Mouse (Mus musculus): ENCODE data around the gene Bcat2. TPM values are rescaled to one million over a fixed set of nuclear protein-coding genes. Genes with fewer than 3 reads are reported as not detected.

Bcat2 gene
- total and polyA plus RNA-seq, 3 experiments: 13.5 to 65.6 (median 30.9) TPM

GRCm38 (mm10) chr7:45530643-45531042, 39.3 kb upstream of the Bcat2 start:
- no peak overlapping the region for H3K4me2 ChIP-seq (ENCODE audit: insufficient read depth, low read depth, poor library complexity, severe bottlenecking)
- H3K9ac ChIP-seq (ENCODE audit: insufficient read depth, low read depth): no peak overlapping the region
- no peaks in the 10 kb centered on the region for H3K36me3 ChIP-seq (replicated peaks in 1 of 2; ENCODE audit: control insufficient read depth in 1 of 2, insufficient read depth in 1 of 2, low read length in 1 of 2)
- H3K27ac ChIP-seq (ENCODE audit: insufficient read depth, low read depth): no peak overlapping the region
- no peak for TF ChIP-seq NELFE (IDR thresholded peaks at IDR 0.05; ENCODE audit: low read depth, low read length)
- no peak for TF ChIP-seq UBTF (IDR thresholded peaks at IDR 0.05; ENCODE audit: low read depth, low read length)
- TF ChIP-seq MAFK (IDR thresholded peaks at IDR 0.05; ENCODE audit: insufficient replicate concordance, low read length): no peak
- no peak for TF ChIP-seq NRF1 (IDR thresholded peaks at IDR 0.05; ENCODE audit: low read depth, low read length)
- TF ChIP-seq CTCF (conservative IDR thresholded peaks at IDR 0.05 in 1 of 2, IDR thresholded peaks at IDR 0.05 in 1 of 2; ENCODE audit: low read depth in 2 of 2, low read length in 2 of 2): no peak
- no peak for TF ChIP-seq CHD1 (IDR thresholded peaks at IDR 0.05; ENCODE audit: low read depth, low read length)
- no peak for TF ChIP-seq MAZ (IDR thresholded peaks at IDR 0.05; ENCODE audit: low read depth, low read length)
- no peak for TF ChIP-seq BHLHE40 (IDR thresholded peaks at IDR 0.05; ENCODE audit: low read depth, low read length)
- H3K4me3 ChIP-seq (replicated peaks in 1 of 3; ENCODE audit: low read depth in 2 of 3, low read length in 2 of 3, poor library complexity in 1 of 3): no peak overlapping the region
- no peaks in the 10 kb centered on the region for H3K9me3 ChIP-seq (replicated peaks; ENCODE audit: low read length)
- no peaks in the 10 kb centered on the region; the same call in 1 of the 2 replicates for H3K79me2 ChIP-seq (replicated peaks; ENCODE audit: control insufficient read depth, extremely low read depth, insufficient read depth, poor library complexity, severe bottlenecking)
- no peak for DNase-seq (ENCODE audit: extremely low read depth)
- dilution Hi-C loops (cut with MboI; ENCODE audit: extremely low pct_ligation_motif_present, extremely low pct_unique_long_range_greater_than_20kb, low sequenced_read_pairs): no loop called here
- H3K27me3 ChIP-seq (replicated peaks): peaks cover 36% of the 10 kb centered on the region
- peaks cover 4 to 16% of the 10 kb centered on the region in 2 experiments; a peak in 3 of 4 replicates for H3K4me1 ChIP-seq (ENCODE audit: control insufficient read depth in 1 of 2, insufficient read depth in 2 of 2)
- in situ Hi-C loops (cut with MboI; ENCODE audit: low pct_ligation_motif_present, low pct_unique_long_range_greater_than_20kb, low sequenced_read_pairs): no loop called here

GRCm38 (mm10) chr7:45535676-45536075, 34.3 kb upstream of the Bcat2 start:
- no peak overlapping the region for H3K4me3 ChIP-seq (replicated peaks in 1 of 3; ENCODE audit: low read depth in 2 of 3, low read length in 2 of 3, poor library complexity in 1 of 3)
- no peak for DNase-seq (ENCODE audit: extremely low read depth)
- no peaks in the 10 kb centered on the region for H3K4me1 ChIP-seq (ENCODE audit: control insufficient read depth in 1 of 2, insufficient read depth in 2 of 2)
- H3K79me2 ChIP-seq (replicated peaks; ENCODE audit: control insufficient read depth, extremely low read depth, insufficient read depth, poor library complexity, severe bottlenecking): no peaks in the 10 kb centered on the region
- H3K4me2 ChIP-seq (ENCODE audit: insufficient read depth, low read depth, poor library complexity, severe bottlenecking): no peak overlapping the region
- dilution Hi-C loops (cut with MboI; ENCODE audit: extremely low pct_ligation_motif_present, extremely low pct_unique_long_range_greater_than_20kb, low sequenced_read_pairs) (no loop called here), in situ Hi-C loops (cut with MboI; ENCODE audit: low pct_ligation_motif_present, low pct_unique_long_range_greater_than_20kb, low sequenced_read_pairs) (no loop called here)
- H3K9ac ChIP-seq (ENCODE audit: insufficient read depth, low read depth): no peak overlapping the region
- no peaks in the 10 kb centered on the region for H3K9me3 ChIP-seq (replicated peaks; ENCODE audit: low read length)
- H3K27ac ChIP-seq (ENCODE audit: insufficient read depth, low read depth): no peak overlapping the region
- no peaks in the 10 kb centered on the region for H3K36me3 ChIP-seq (replicated peaks in 1 of 2; ENCODE audit: control insufficient read depth in 1 of 2, insufficient read depth in 1 of 2, low read length in 1 of 2)
- TF ChIP-seq NELFE (IDR thresholded peaks at IDR 0.05; ENCODE audit: low read depth, low read length) (no peak), ZC3H11A (IDR thresholded peaks at IDR 0.05; ENCODE audit: low read depth, low read length) (no peak), USF2 (conservative IDR thresholded peaks at IDR 0.05; ENCODE audit: low read depth, low read length) (no peak), E2F4 (IDR thresholded peaks at IDR 0.05; ENCODE audit: insufficient replicate concordance, low read depth, low read length) (no peak), MAX (IDR thresholded peaks at IDR 0.05; ENCODE audit: low read length) (no peak), ETS1 (conservative IDR thresholded peaks at IDR 0.05; ENCODE audit: low read depth, low read length) (no peak), ZKSCAN1 (IDR thresholded peaks at IDR 0.05; ENCODE audit: borderline replicate concordance, low read depth, low read length) (no peak), MAFK (IDR thresholded peaks at IDR 0.05; ENCODE audit: insufficient replicate concordance, low read length) (no peak), POLR2AphosphoS2 (IDR thresholded peaks at IDR 0.05; ENCODE audit: low read depth, low read length) (no peak)
- H3K27me3 ChIP-seq (replicated peaks): peaks cover 23% of the 10 kb centered on the region
